Mouse (Mus musculus) central nervous system, embryonic 14 days (tissue): ENCODE data around the gene Ggps1. TPM values are rescaled to one million over a fixed set of nuclear protein-coding genes. Genes with fewer than 3 reads are reported as not detected.

Experiments used
- polyA plus RNA-seq: library from polyadenylated mRNA; depleted of rRNA; stranded (reverse); fragments of >200 nt; gene quantifications from 2 replicates; pipeline ENCODE4 v1.2.3, GENCODE M21; 2012; rRNA removed

The Ggps1 gene
- polyA plus RNA-seq: 39.0 and 42.6 TPM in 2 replicates

GRCm38 (mm10) chr13:14063013-14063941 is at the start of gene Ggps1, which contains the start of gene Arid4b:
Ggps1 (minus strand) TSS chr13:14063488.
Arid4b (plus strand) TSS chr13:14063232.

GRCm38 (mm10) chr13:14039292-14039965 is 23.9 kb downstream of the Ggps1 start, which contains the start of gene Tbce:
Tbce (minus strand) TSS chr13:14039638.

Other genes with a start within 250 kb of the Ggps1 start
- gene B3galnt2, start 109.0 kb downstream of the Ggps1 start, polyA plus RNA-seq: 35.4 and 41.7 TPM in 2 replicates
- gene Tbce, start 23.9 kb downstream of the Ggps1 start, polyA plus RNA-seq: 203 and 210 TPM in 2 replicates
- 31.0 and 32.8 TPM in 2 replicates for gene Arid4b, start 256 bp downstream of the Ggps1 start, polyA plus RNA-seq